Mouse (Mus musculus) cortical plate, adult 2 months (tissue): ENCODE results near the gene Cpa5. TPM values are rescaled to one million over a fixed set of nuclear protein-coding genes. Genes with fewer than 3 reads are reported as not detected.

Experiments used
- H3K27ac ChIP-seq: fragments of 200-500 bp; 2 replicates; pipeline ENCODE4 v1.5.1; 2012; ENCODE audit warnings: low read length, control low read depth, inconsistent platforms; ENCODE audit not compliant: insufficient read depth
- H3K4me1 ChIP-seq: fragments of 200-500 bp; 2 replicates; pipeline ENCODE4 v1.6.1; 2011; ENCODE audit warnings: low read length; ENCODE audit not compliant: control insufficient read depth, insufficient read depth
- H3K4me3 ChIP-seq: fragments of 200-500 bp; 2 replicates; pipeline ENCODE4 v1.5.1; 2011; ENCODE audit warnings: mild to moderate bottlenecking, low read length, control low read depth; ENCODE audit not compliant: insufficient read depth
- CTCF ChIP-seq: fragments of 200-500 bp; IDR thresholded peaks from 2 replicates; pipeline ENCODE4 v1.5.1; 2011; ENCODE audit warnings: mild to moderate bottlenecking, control low read depth, low read length; ENCODE audit not compliant: insufficient read depth; ENCODE audit errors: extremely low read depth
- POLR2A ChIP-seq: fragments of 200-500 bp; IDR thresholded peaks from 2 replicates; pipeline ENCODE4 v1.6.1; 2011; ENCODE audit warnings: mild to moderate bottlenecking, low read length, control low read depth; ENCODE audit not compliant: insufficient read depth; ENCODE audit errors: extremely low read depth
- polyA plus RNA-seq: library from polyadenylated mRNA; depleted of rRNA; stranded (reverse); fragments of >200 nt; gene quantifications from 2 replicates; pipeline ENCODE4 v1.2.3, GENCODE M21; 2012

Cpa5 gene
- polyA plus RNA-seq, 1 experiment = 0.08 TPM

- TF ChIP-seq CTCF = no peak
- TF ChIP-seq POLR2A = no peak
- no peaks in the 10 kb centered on the region for H3K4me1 ChIP-seq
- no peak overlapping the region for H3K27ac ChIP-seq
- no peak overlapping the region for H3K4me3 ChIP-seq
Measured at GRCm38 (mm10) chr6:30600033-30600432, 10.8 kb upstream of the Cpa5 start.

- no peaks in the 10 kb centered on the region for H3K4me1 ChIP-seq
- no peak overlapping the region for H3K4me3 ChIP-seq
- TF ChIP-seq CTCF = no peak
- TF ChIP-seq POLR2A = no peak
- H3K27ac ChIP-seq = no peak overlapping the region
Measured at GRCm38 (mm10) chr6:30600995-30601394, 9.8 kb upstream of the Cpa5 start.

GRCm38 (mm10) chr6:30604342-30604867, 6.4 kb upstream of the Cpa5 start:
- TF ChIP-seq CTCF (no peak), POLR2A (no peak)
- Histone ChIP-seq H3K4me3 (no peak overlapping the region), H3K27ac (no peak overlapping the region), H3K4me1 (no peaks in the 10 kb centered on the region)

- H3K27ac ChIP-seq = no peak overlapping the region
- no peaks in the 10 kb centered on the region for H3K4me1 ChIP-seq
- H3K4me3 ChIP-seq = no peak overlapping the region
- TF ChIP-seq POLR2A (no peak), CTCF (no peak)
Measured at GRCm38 (mm10) chr6:30605111-30605510, 5.7 kb upstream of the Cpa5 start.

- TF ChIP-seq CTCF (no peak), POLR2A (no peak)
- Histone ChIP-seq H3K27ac (no peak overlapping the region), H3K4me1 (no peaks in the 10 kb centered on the region), H3K4me3 (no peak overlapping the region)
Measured at GRCm38 (mm10) chr6:30605672-30606071, 5.1 kb upstream of the Cpa5 start.

GRCm38 (mm10) chr6:30611212-30611611, 402 bp downstream of the Cpa5 start:
- Histone ChIP-seq H3K4me3 (no peak overlapping the region), H3K27ac (no peak overlapping the region), H3K4me1 (no peaks in the 10 kb centered on the region)
- TF ChIP-seq POLR2A = no peak
- no peak for TF ChIP-seq CTCF

GRCm38 (mm10) chr6:30614251-30614650, 3.4 kb downstream of the Cpa5 start:
- Histone ChIP-seq H3K4me1 (no peaks in the 10 kb centered on the region; the same call in 1 of the 2 replicates), H3K27ac (no peak overlapping the region), H3K4me3 (no peak overlapping the region)
- TF ChIP-seq POLR2A = no peak
- no peak for TF ChIP-seq CTCF

GRCm38 (mm10) chr6:30615741-30616140, 4.9 kb downstream of the Cpa5 start:
- Histone ChIP-seq H3K4me3 (no peak overlapping the region), H3K27ac (no peak overlapping the region), H3K4me1 (no peaks in the 10 kb centered on the region; the same call in 1 of the 2 replicates)
- no peak for TF ChIP-seq CTCF
- no peak for TF ChIP-seq POLR2A

- Histone ChIP-seq H3K4me1 (no peaks in the 10 kb centered on the region; the same call in 1 of the 2 replicates), H3K4me3 (no peak overlapping the region), H3K27ac (no peak overlapping the region)
- no peak for TF ChIP-seq POLR2A
- no peak for TF ChIP-seq CTCF
Measured at GRCm38 (mm10) chr6:30616491-30616941, 5.7 kb downstream of the Cpa5 start.
